Mouse (Mus musculus): ENCODE data around the gene Trio. TPM values are rescaled to one million over a fixed set of nuclear protein-coding genes. Genes with fewer than 3 reads are reported as not detected.

The Trio gene
- polyA plus RNA-seq, 1 experiment from 2014 or later: 60.8 TPM

DNA sequence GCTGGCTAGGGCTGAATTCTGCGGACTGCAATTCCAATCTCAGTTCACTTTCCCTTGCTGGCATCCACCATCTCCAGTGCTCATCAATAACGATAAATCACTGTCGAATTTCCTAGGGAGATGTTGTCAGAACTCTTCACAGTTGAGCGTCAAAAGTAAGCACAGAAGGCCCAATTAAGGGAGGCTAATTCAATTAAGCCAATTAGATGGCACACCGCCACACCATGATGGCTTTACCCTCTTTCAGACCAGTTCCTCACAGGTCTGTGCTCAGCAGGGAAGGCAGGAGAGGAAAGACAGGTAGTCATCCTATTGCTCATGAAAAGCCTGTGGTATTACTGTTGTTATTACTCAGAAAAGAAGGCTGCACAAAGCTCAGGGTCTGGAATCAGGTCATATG, 133.6 kb downstream of the Trio start:
- no peak overlapping the region for H3K9ac ChIP-seq (ENCODE audit: low read depth, low read length)
- no peaks in the 10 kb centered on the region for H3K27me3 ChIP-seq (replicated peaks; ENCODE audit: control insufficient read depth, insufficient read depth, low read length)
- H3K27ac ChIP-seq (replicated peaks; ENCODE audit: low read depth, low read length): no peak overlapping the region
- DNase-seq (ENCODE audit: low spot score) (no peak), ATAC-seq (ENCODE audit: low read depth) (no peak)
- 86% methylated on average over 5 of the region's 5 CpGs for WGBS
- no peak overlapping the region for H3K4me2 ChIP-seq (ENCODE audit: low read depth, low read length)
- H3K4me3 ChIP-seq (ENCODE audit: low read depth, low read length): no peak overlapping the region
- peaks cover 86% of the 10 kb centered on the region for H3K36me3 ChIP-seq (ENCODE audit: control insufficient read depth, insufficient read depth, low read length)
- H3K4me1 ChIP-seq (ENCODE audit: control insufficient read depth, insufficient read depth, low read length): no peaks in the 10 kb centered on the region
- no peaks in the 10 kb centered on the region for H3K9me3 ChIP-seq (ENCODE audit: control insufficient read depth, low read length)

GRCm38 (mm10) chr15:27890666-27891065, 135.0 kb downstream of the Trio start:
- no peaks in the 10 kb centered on the region for H3K27me3 ChIP-seq (replicated peaks; ENCODE audit: control insufficient read depth, insufficient read depth, low read length)
- no peaks in the 10 kb centered on the region for H3K9me3 ChIP-seq (ENCODE audit: control insufficient read depth, low read length)
- no peak for ATAC-seq (ENCODE audit: low read depth)
- peaks cover 85% of the 10 kb centered on the region for H3K36me3 ChIP-seq (ENCODE audit: control insufficient read depth, insufficient read depth, low read length)
- H3K4me3 ChIP-seq (ENCODE audit: low read depth, low read length): no peak overlapping the region
- H3K4me1 ChIP-seq (ENCODE audit: control insufficient read depth, insufficient read depth, low read length): no peaks in the 10 kb centered on the region
- no peak overlapping the region for H3K27ac ChIP-seq (replicated peaks; ENCODE audit: low read depth, low read length)
- no peak overlapping the region for H3K4me2 ChIP-seq (ENCODE audit: low read depth, low read length)
- WGBS: 91% methylated on average over 5 of the region's 5 CpGs
- no peak for DNase-seq (ENCODE audit: low spot score)
- no peak overlapping the region for H3K9ac ChIP-seq (ENCODE audit: low read depth, low read length)

- WGBS: 60% methylated on average over 13 of the region's 13 CpGs
- H3K9me3 ChIP-seq (ENCODE audit: control insufficient read depth, low read length): no peaks in the 10 kb centered on the region
- H3K4me3 ChIP-seq (ENCODE audit: low read depth, low read length): no peak overlapping the region
- H3K27ac ChIP-seq (replicated peaks; ENCODE audit: low read depth, low read length): no peak overlapping the region
- no peak for ATAC-seq (ENCODE audit: low read depth)
- no peaks in the 10 kb centered on the region for H3K4me1 ChIP-seq (ENCODE audit: control insufficient read depth, insufficient read depth, low read length)
- no peak for DNase-seq (ENCODE audit: low spot score)
- H3K4me2 ChIP-seq (ENCODE audit: low read depth, low read length): no peak overlapping the region
- H3K9ac ChIP-seq (ENCODE audit: low read depth, low read length): no peak overlapping the region
- H3K27me3 ChIP-seq (replicated peaks; ENCODE audit: control insufficient read depth, insufficient read depth, low read length): no peaks in the 10 kb centered on the region
- peaks cover 63% of the 10 kb centered on the region for H3K36me3 ChIP-seq (ENCODE audit: control insufficient read depth, insufficient read depth, low read length)
These were observed 137.5 kb downstream of the Trio start for GRCm38 (mm10) chr15:27888153-27888552.

DNA sequence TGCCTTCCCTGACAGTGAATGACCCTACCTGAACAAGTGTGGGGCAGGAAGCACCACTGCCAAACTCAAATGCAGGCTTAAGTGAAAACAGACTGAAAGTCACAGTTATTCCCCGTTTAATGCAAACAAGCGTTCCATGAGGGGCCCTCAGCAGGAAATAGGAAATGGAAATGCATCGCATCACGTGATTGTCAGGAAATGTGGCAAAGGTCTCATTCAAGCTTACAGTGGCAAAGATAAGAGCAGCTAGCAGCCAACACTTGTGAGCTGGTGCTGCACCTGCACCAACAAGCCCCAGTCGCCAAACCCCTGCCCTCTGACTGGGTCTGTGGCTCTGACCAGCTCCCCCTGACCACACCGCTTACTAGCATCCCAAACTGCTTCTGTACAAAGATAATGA, 138.7 kb downstream of the Trio start:
- DNase-seq (ENCODE audit: low spot score) (no peak), ATAC-seq (ENCODE audit: low read depth) (no peak)
- H3K9ac ChIP-seq (ENCODE audit: low read depth, low read length): 0 out of 2 replicates have a peak overlapping the region, but pooled peaks have one; percentile 19
- WGBS: 67% methylated on average over 6 of the region's 6 CpGs
- peaks cover 71% of the 10 kb centered on the region for H3K36me3 ChIP-seq (ENCODE audit: control insufficient read depth, insufficient read depth, low read length)
- H3K4me3 ChIP-seq (ENCODE audit: low read depth, low read length): no peak overlapping the region
- H3K4me1 ChIP-seq (ENCODE audit: control insufficient read depth, insufficient read depth, low read length): no peaks in the 10 kb centered on the region
- no peaks in the 10 kb centered on the region for H3K27me3 ChIP-seq (replicated peaks; ENCODE audit: control insufficient read depth, insufficient read depth, low read length)
- H3K27ac ChIP-seq (replicated peaks; ENCODE audit: low read depth, low read length): no peak overlapping the region
- no peak overlapping the region for H3K4me2 ChIP-seq (ENCODE audit: low read depth, low read length)
- H3K9me3 ChIP-seq (ENCODE audit: control insufficient read depth, low read length): no peaks in the 10 kb centered on the region

- 76% methylated on average over 17 of the region's 17 CpGs for WGBS
- H3K36me3 ChIP-seq (ENCODE audit: control insufficient read depth, insufficient read depth, low read length): peaks cover 67% of the 10 kb centered on the region
- DNase-seq (ENCODE audit: low spot score): peak; percentile 81
- no peak overlapping the region for H3K9ac ChIP-seq (ENCODE audit: low read depth, low read length)
- H3K4me1 ChIP-seq (ENCODE audit: control insufficient read depth, insufficient read depth, low read length): no peaks in the 10 kb centered on the region
- ATAC-seq (ENCODE audit: low read depth): peak; percentile 81
- no peak overlapping the region for H3K4me3 ChIP-seq (ENCODE audit: low read depth, low read length)
- H3K27me3 ChIP-seq (replicated peaks; ENCODE audit: control insufficient read depth, insufficient read depth, low read length): no peaks in the 10 kb centered on the region
- no peak overlapping the region for H3K4me2 ChIP-seq (ENCODE audit: low read depth, low read length)
- H3K27ac ChIP-seq (replicated peaks; ENCODE audit: low read depth, low read length): no peak overlapping the region
- H3K9me3 ChIP-seq (ENCODE audit: control insufficient read depth, low read length): no peaks in the 10 kb centered on the region
These were observed 141.0 kb downstream of the Trio start for GRCm38 (mm10) chr15:27884347-27885250.

- no peak overlapping the region for H3K9ac ChIP-seq (ENCODE audit: low read depth, low read length)
- H3K27me3 ChIP-seq (replicated peaks; ENCODE audit: control insufficient read depth, insufficient read depth, low read length): no peaks in the 10 kb centered on the region
- H3K4me3 ChIP-seq (ENCODE audit: low read depth, low read length): no peak overlapping the region
- no peaks in the 10 kb centered on the region for H3K4me1 ChIP-seq (ENCODE audit: control insufficient read depth, insufficient read depth, low read length)
- no peak overlapping the region for H3K27ac ChIP-seq (replicated peaks; ENCODE audit: low read depth, low read length)
- H3K36me3 ChIP-seq (ENCODE audit: control insufficient read depth, insufficient read depth, low read length): peaks cover 60% of the 10 kb centered on the region
- ATAC-seq (ENCODE audit: low read depth) (no peak), DNase-seq (ENCODE audit: low spot score) (no peak)
- no peaks in the 10 kb centered on the region for H3K9me3 ChIP-seq (ENCODE audit: control insufficient read depth, low read length)
- 82% methylated on average over 3 of the region's 3 CpGs for WGBS
- H3K4me2 ChIP-seq (ENCODE audit: low read depth, low read length): no peak overlapping the region
These were observed 141.8 kb downstream of the Trio start for GRCm38 (mm10) chr15:27883881-27884280.

- H3K4me3 ChIP-seq (ENCODE audit: low read depth, low read length): no peak overlapping the region
- peaks cover 50% of the 10 kb centered on the region for H3K36me3 ChIP-seq (ENCODE audit: control insufficient read depth, insufficient read depth, low read length)
- H3K4me1 ChIP-seq (ENCODE audit: control insufficient read depth, insufficient read depth, low read length): no peaks in the 10 kb centered on the region
- no peak overlapping the region for H3K4me2 ChIP-seq (ENCODE audit: low read depth, low read length)
- no peak overlapping the region for H3K9ac ChIP-seq (ENCODE audit: low read depth, low read length)
- H3K27ac ChIP-seq (replicated peaks; ENCODE audit: low read depth, low read length): no peak overlapping the region
- H3K9me3 ChIP-seq (ENCODE audit: control insufficient read depth, low read length): no peaks in the 10 kb centered on the region
- H3K27me3 ChIP-seq (replicated peaks; ENCODE audit: control insufficient read depth, insufficient read depth, low read length): no peaks in the 10 kb centered on the region
- 87% methylated on average over 14 of the region's 14 CpGs for WGBS
- ATAC-seq (ENCODE audit: low read depth) (no peak), DNase-seq (ENCODE audit: low spot score) (no peak)
These were observed 142.8 kb downstream of the Trio start for GRCm38 (mm10) chr15:27882898-27883297.

- no peak overlapping the region for H3K4me2 ChIP-seq (ENCODE audit: low read depth, low read length)
- H3K4me3 ChIP-seq (ENCODE audit: low read depth, low read length): no peak overlapping the region
- ATAC-seq (ENCODE audit: low read depth): no peak
- H3K36me3 ChIP-seq (ENCODE audit: control insufficient read depth, insufficient read depth, low read length): peaks cover 48% of the 10 kb centered on the region
- no peaks in the 10 kb centered on the region for H3K27me3 ChIP-seq (replicated peaks; ENCODE audit: control insufficient read depth, insufficient read depth, low read length)
- no peaks in the 10 kb centered on the region for H3K4me1 ChIP-seq (ENCODE audit: control insufficient read depth, insufficient read depth, low read length)
- DNase-seq (ENCODE audit: low spot score): no peak
- 48% methylated on average over 7 of the region's 7 CpGs for WGBS
- H3K9me3 ChIP-seq (ENCODE audit: control insufficient read depth, low read length): no peaks in the 10 kb centered on the region
- no peak overlapping the region for H3K27ac ChIP-seq (replicated peaks; ENCODE audit: low read depth, low read length)
- no peak overlapping the region for H3K9ac ChIP-seq (ENCODE audit: low read depth, low read length)
These were observed 147.8 kb downstream of the Trio start for GRCm38 (mm10) chr15:27877831-27878230.

GRCm38 (mm10) chr15:27876327-27876726, 149.3 kb downstream of the Trio start:
- Histone ChIP-seq H3K4me3 (ENCODE audit: low read depth, low read length) (no peak overlapping the region), H3K4me2 (ENCODE audit: low read depth, low read length) (no peak overlapping the region), H3K4me1 (ENCODE audit: control insufficient read depth, insufficient read depth, low read length) (no peaks in the 10 kb centered on the region), H3K27me3 (replicated peaks; ENCODE audit: control insufficient read depth, insufficient read depth, low read length) (no peaks in the 10 kb centered on the region), H3K27ac (replicated peaks; ENCODE audit: low read depth, low read length) (no peak overlapping the region), H3K9ac (ENCODE audit: low read depth, low read length) (no peak overlapping the region), H3K9me3 (ENCODE audit: control insufficient read depth, low read length) (no peaks in the 10 kb centered on the region), H3K36me3 (ENCODE audit: control insufficient read depth, insufficient read depth, low read length) (peaks cover 45% of the 10 kb centered on the region)
- no peak for ATAC-seq (ENCODE audit: low read depth)
- DNase-seq (ENCODE audit: low spot score): no peak
- 64% methylated on average over 10 of the region's 10 CpGs for WGBS

Measured in embryonic facial prominence, embryonic 14.5 days (tissue).